Mouse (Mus musculus) CH12.LX (cell line): ENCODE data around the gene Riok1.

Source experiments
- CHD2 ChIP-seq: IDR thresholded peaks from 2 replicates; pipeline ENCODE4 v1.6.1; 2011; ENCODE audit warnings: low read length, improper control_type of control experiment
- CTCF ChIP-seq, 2 experiments: IDR thresholded peaks in 1 of 2; conservative IDR thresholded peaks in 1 of 2; 2 replicates each; pipeline ENCODE4 v1.5.1; 2011 to 2012; ENCODE audit warnings: low read depth in 2 of 2, low read length in 2 of 2, improper control_type of control experiment in 1 of 2, inconsistent platforms in 1 of 2, mild to moderate bottlenecking in 1 of 2, moderate library complexity in 1 of 2
- JUN ChIP-seq: IDR thresholded peaks from 2 replicates; pipeline ENCODE4 v1.6.1; 2011; ENCODE audit warnings: low read depth, mild to moderate bottlenecking, low read length, improper control_type of control experiment, moderate library complexity; ENCODE audit not compliant: insufficient read depth
- JUND ChIP-seq: conservative IDR thresholded peaks from 2 replicates; pipeline ENCODE4 v1.6.1; 2011; ENCODE audit warnings: low read depth, low read length, improper control_type of control experiment
- NRF1 ChIP-seq: IDR thresholded peaks from 2 replicates; pipeline ENCODE4 v1.6.1; 2014; ENCODE audit warnings: low read depth, mild to moderate bottlenecking, inconsistent platforms, low read length, improper control_type of control experiment, moderate library complexity
- POLR2A ChIP-seq: IDR thresholded peaks from 2 replicates; pipeline ENCODE4 v1.6.1; 2011; ENCODE audit warnings: low read depth, mild to moderate bottlenecking, improper control_type of control experiment, low read length
- RAD21 ChIP-seq: IDR thresholded peaks from 2 replicates; pipeline ENCODE4 v1.6.1; 2011; ENCODE audit warnings: low read depth, mild to moderate bottlenecking, low read length, improper control_type of control experiment, moderate library complexity
- SIN3A ChIP-seq: IDR thresholded peaks from 2 replicates; pipeline ENCODE4 v1.6.1; 2012; ENCODE audit warnings: low read length, improper control_type of control experiment, inconsistent platforms
- TCF12 ChIP-seq: IDR thresholded peaks from 2 replicates; pipeline ENCODE4 v1.6.1; 2014; ENCODE audit warnings: low read depth, mild to moderate bottlenecking, inconsistent platforms, low read length, improper control_type of control experiment

DNA sequence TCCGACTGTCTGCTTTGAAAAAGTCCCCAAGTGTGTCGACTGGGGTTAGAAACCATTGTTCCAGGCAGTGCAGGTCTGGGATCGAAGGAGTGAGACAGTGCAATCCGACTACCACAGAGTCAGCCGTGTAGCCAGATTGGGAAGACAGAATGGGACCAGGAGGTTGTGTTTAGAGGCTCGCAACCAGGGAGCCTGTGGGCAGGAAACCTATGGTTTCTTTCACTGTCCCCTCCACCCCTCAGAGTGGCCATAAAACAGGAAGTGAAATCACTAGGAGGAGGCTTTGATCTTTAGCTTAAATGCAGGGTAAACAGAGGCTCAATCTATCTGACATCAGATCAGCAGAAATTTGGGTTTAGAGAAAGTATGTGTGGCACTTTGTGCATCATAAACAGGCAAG lies 42.0 kb downstream of the Riok1 start:
- TF ChIP-seq SIN3A, result no peak
- no peak for TF ChIP-seq CTCF (conservative IDR thresholded peaks at IDR 0.05 in 1 of 2, IDR thresholded peaks at IDR 0.05 in 1 of 2; ENCODE audit: low read depth in 2 of 2, low read length in 2 of 2)
- no peak for TF ChIP-seq POLR2A
- TF ChIP-seq NRF1, result no peak
- TF ChIP-seq RAD21, result no peak
- TF ChIP-seq TCF12, result no peak
- no peak for TF ChIP-seq CHD2
- TF ChIP-seq JUND, result no peak
- TF ChIP-seq JUN, result no peak
